Mouse (Mus musculus): ENCODE data around the gene Il18bp. TPM values are rescaled to one million over a fixed set of nuclear protein-coding genes. Genes with fewer than 3 reads are reported as not detected.
A peak's percentile ranks its signal among the peaks of the same experiment; 100 is the strongest.
"Not testable (repeated sequence)": the region's sequence is repeated elsewhere in the genome, so short reads cannot be mapped to it uniquely, and the experiment has no call there.

Gene Il18bp
- total and polyA plus RNA-seq, 2 experiments from 2014 or later, result 0.76 to 2.3 TPM

DNA sequence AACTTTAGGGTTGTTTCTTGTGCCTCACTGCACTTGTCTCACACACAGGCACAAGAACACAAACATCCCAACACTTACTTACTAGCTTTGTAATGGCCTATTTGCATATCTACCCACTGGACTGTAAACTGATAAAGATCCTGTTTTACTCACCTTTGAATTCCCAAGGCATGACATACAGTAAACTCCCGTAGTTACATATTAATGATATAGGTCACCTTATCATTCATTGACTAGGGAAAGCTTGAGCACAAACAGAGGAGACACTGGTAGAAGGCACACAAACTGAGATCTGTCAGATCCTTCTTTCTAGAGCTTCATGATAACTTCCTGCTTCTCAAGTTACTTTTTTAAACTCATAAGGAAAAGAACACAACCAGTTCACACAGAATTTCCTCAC lies 43.7 kb upstream of the Il18bp start:
- 51% methylated on average over 1 of the region's 1 CpGs for WGBS
- H3K9me3 ChIP-seq (replicated peaks; ENCODE audit: control insufficient read depth, low read length), result no peaks in the 10 kb centered on the region
- 0 out of 2 replicates have a peak, but pooled peaks cover 6% of the 10 kb centered on the region for H3K36me3 ChIP-seq (replicated peaks; ENCODE audit: control insufficient read depth, insufficient read depth, low read length)
- no peak overlapping the region for H3K27ac ChIP-seq (ENCODE audit: low read depth)
- no peak overlapping the region for H3K9ac ChIP-seq (replicated peaks; ENCODE audit: low read depth, low read length)
- no peak for DNase-seq (ENCODE audit: low spot score)
- H3K4me3 ChIP-seq (ENCODE audit: low read depth, low read length), result no peak overlapping the region
- no peak overlapping the region for H3K4me2 ChIP-seq (ENCODE audit: low read depth, low read length)
- ATAC-seq (ENCODE audit: insufficient read depth, low read depth), result no peak
- peaks cover 17% of the 10 kb centered on the region for H3K4me1 ChIP-seq (ENCODE audit: control insufficient read depth, insufficient read depth)
- TF ChIP-seq EP300 (IDR thresholded peaks at IDR 0.05; ENCODE audit: low read depth), result no peak
- TF ChIP-seq CTCF (IDR thresholded peaks at IDR 0.05; ENCODE audit: low read depth), result no peak
- no peaks in the 10 kb centered on the region for H3K27me3 ChIP-seq (ENCODE audit: control insufficient read depth, insufficient read depth, low read length)

DNA sequence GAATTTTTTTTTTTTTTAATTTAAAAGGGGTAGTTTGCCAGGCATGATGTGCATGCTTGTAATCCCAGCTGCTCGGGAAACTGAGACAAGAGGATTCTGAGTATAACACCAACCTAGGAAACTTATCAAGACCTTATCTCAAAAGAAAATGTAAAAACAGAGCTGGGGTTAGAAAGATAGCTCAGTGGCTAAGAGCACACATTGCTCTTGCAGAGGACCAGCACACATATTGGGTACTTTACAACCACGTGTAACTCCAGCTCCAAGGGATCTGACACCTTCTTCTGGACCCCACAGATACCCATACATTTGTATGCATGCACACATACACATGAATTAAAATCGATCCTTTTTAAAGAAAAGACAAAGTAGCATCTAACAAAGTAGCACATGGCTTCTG lies 42.9 kb upstream of the Il18bp start:
- Histone ChIP-seq H3K4me2 (ENCODE audit: low read depth, low read length) (no peak overlapping the region), H3K9me3 (replicated peaks; ENCODE audit: control insufficient read depth, low read length) (no peaks in the 10 kb centered on the region), H3K4me1 (ENCODE audit: control insufficient read depth, insufficient read depth) (peaks cover 15% of the 10 kb centered on the region), H3K27ac (ENCODE audit: low read depth) (no peak overlapping the region), H3K9ac (replicated peaks; ENCODE audit: low read depth, low read length) (no peak overlapping the region), H3K27me3 (ENCODE audit: control insufficient read depth, insufficient read depth, low read length) (no peaks in the 10 kb centered on the region), H3K4me3 (ENCODE audit: low read depth, low read length) (no peak overlapping the region), H3K36me3 (replicated peaks; ENCODE audit: control insufficient read depth, insufficient read depth, low read length) (0 out of 2 replicates have a peak, but pooled peaks cover 6% of the 10 kb centered on the region)
- TF ChIP-seq CTCF (IDR thresholded peaks at IDR 0.05; ENCODE audit: low read depth), result no peak
- TF ChIP-seq EP300 (IDR thresholded peaks at IDR 0.05; ENCODE audit: low read depth), result no peak
- 74% methylated on average over 3 of the region's 3 CpGs for WGBS
- ATAC-seq (ENCODE audit: insufficient read depth, low read depth) (no peak), DNase-seq (ENCODE audit: low spot score) (no peak)

DNA sequence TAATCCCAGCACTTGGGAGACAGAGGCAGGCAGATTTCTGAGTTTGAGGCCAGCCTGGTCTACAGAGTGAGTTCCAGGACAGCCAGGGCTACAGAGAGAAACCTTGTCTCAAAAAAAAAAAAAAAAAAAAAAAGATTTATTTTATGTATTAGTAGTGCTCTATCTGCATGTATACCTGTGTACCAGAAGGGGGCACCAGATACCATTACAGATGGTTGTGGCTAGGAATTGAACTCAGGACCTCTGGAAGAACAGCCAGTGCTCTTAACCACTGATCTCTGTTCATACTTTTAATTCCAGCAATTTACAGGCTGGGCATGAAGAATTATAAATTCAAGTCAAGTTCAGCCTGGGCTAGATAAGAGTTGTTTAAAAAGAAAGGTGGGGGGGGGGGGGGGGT lies 30.0 kb upstream of the Il18bp start:
- H3K4me2 ChIP-seq (ENCODE audit: low read depth, low read length); H3K27ac ChIP-seq (ENCODE audit: low read depth); H3K9ac ChIP-seq (replicated peaks; ENCODE audit: low read depth, low read length); ATAC-seq (ENCODE audit: insufficient read depth, low read depth); H3K4me1 ChIP-seq (ENCODE audit: control insufficient read depth, insufficient read depth); H3K4me3 ChIP-seq (ENCODE audit: low read depth, low read length); H3K36me3 ChIP-seq (replicated peaks; ENCODE audit: control insufficient read depth, insufficient read depth, low read length); H3K27me3 ChIP-seq (ENCODE audit: control insufficient read depth, insufficient read depth, low read length); H3K9me3 ChIP-seq (replicated peaks; ENCODE audit: control insufficient read depth, low read length); DNase-seq (ENCODE audit: low spot score): not testable (repeated sequence)
- peak; percentile 28 for TF ChIP-seq CTCF (IDR thresholded peaks at IDR 0.05; ENCODE audit: low read depth)

DNA sequence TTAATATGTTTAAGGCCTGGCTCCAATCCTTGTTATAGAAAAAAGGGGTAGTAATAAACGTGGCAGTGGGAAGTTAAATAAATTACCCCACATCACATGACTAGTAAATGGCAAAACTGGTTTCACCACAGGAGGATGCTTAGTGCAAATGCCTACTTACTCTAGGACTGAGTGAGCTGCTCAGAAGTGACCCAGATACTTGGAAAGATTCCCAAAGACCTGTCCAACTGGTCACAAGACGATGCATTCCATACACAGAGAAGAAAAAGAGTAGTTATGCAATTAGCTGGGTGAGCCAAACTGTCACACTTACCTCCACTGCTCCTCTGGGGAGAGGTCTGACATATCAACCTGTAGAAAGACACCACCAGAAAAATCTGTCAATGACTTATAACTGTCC lies 23.8 kb upstream of the Il18bp start:
- H3K4me3 ChIP-seq (ENCODE audit: low read depth, low read length), result no peak overlapping the region
- 66% methylated on average over 2 of the region's 2 CpGs for WGBS
- no peak overlapping the region for H3K27ac ChIP-seq (ENCODE audit: low read depth)
- no peaks in the 10 kb centered on the region for H3K27me3 ChIP-seq (ENCODE audit: control insufficient read depth, insufficient read depth, low read length)
- no peaks in the 10 kb centered on the region for H3K9me3 ChIP-seq (replicated peaks; ENCODE audit: control insufficient read depth, low read length)
- ATAC-seq (ENCODE audit: insufficient read depth, low read depth) (no peak), DNase-seq (ENCODE audit: low spot score) (no peak)
- no peak for TF ChIP-seq EP300 (IDR thresholded peaks at IDR 0.05; ENCODE audit: low read depth)
- TF ChIP-seq CTCF (IDR thresholded peaks at IDR 0.05; ENCODE audit: low read depth), result no peak
- peaks cover 39% of the 10 kb centered on the region for H3K36me3 ChIP-seq (replicated peaks; ENCODE audit: control insufficient read depth, insufficient read depth, low read length)
- no peaks in the 10 kb centered on the region for H3K4me1 ChIP-seq (ENCODE audit: control insufficient read depth, insufficient read depth)
- no peak overlapping the region for H3K4me2 ChIP-seq (ENCODE audit: low read depth, low read length)
- no peak overlapping the region for H3K9ac ChIP-seq (replicated peaks; ENCODE audit: low read depth, low read length)

DNA sequence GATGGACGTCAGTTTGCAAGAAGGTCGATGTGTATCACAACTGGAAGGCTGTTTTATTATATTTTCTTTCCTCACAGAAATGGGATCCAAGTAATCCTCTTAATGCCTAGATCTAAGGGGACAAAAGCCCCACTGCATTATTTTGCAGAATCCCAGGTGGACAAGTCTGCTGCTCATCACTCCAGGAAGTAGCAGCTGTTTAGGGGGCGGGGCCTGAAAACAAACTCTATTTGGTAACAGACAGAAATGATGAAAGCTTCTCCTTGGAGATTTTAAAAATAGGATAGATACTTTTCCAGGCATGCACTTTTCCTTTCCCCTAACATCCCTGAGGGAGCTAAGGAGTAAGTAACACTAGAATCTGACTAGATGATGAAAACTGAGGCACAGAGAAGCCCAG lies 18.8 kb upstream of the Il18bp start:
- no peak overlapping the region for H3K4me3 ChIP-seq (ENCODE audit: low read depth, low read length)
- no peaks in the 10 kb centered on the region for H3K9me3 ChIP-seq (replicated peaks; ENCODE audit: control insufficient read depth, low read length)
- H3K4me1 ChIP-seq (ENCODE audit: control insufficient read depth, insufficient read depth), result no peaks in the 10 kb centered on the region
- ATAC-seq (ENCODE audit: insufficient read depth, low read depth) (no peak), DNase-seq (ENCODE audit: low spot score) (no peak)
- peaks cover 77% of the 10 kb centered on the region for H3K36me3 ChIP-seq (replicated peaks; ENCODE audit: control insufficient read depth, insufficient read depth, low read length)
- no peak overlapping the region for H3K27ac ChIP-seq (ENCODE audit: low read depth)
- no peaks in the 10 kb centered on the region for H3K27me3 ChIP-seq (ENCODE audit: control insufficient read depth, insufficient read depth, low read length)
- no peak overlapping the region for H3K4me2 ChIP-seq (ENCODE audit: low read depth, low read length)
- WGBS, result 89% methylated on average over 3 of the region's 3 CpGs
- no peak overlapping the region for H3K9ac ChIP-seq (replicated peaks; ENCODE audit: low read depth, low read length)
- TF ChIP-seq EP300 (IDR thresholded peaks at IDR 0.05; ENCODE audit: low read depth), result no peak
- TF ChIP-seq CTCF (IDR thresholded peaks at IDR 0.05; ENCODE audit: low read depth), result no peak

DNA sequence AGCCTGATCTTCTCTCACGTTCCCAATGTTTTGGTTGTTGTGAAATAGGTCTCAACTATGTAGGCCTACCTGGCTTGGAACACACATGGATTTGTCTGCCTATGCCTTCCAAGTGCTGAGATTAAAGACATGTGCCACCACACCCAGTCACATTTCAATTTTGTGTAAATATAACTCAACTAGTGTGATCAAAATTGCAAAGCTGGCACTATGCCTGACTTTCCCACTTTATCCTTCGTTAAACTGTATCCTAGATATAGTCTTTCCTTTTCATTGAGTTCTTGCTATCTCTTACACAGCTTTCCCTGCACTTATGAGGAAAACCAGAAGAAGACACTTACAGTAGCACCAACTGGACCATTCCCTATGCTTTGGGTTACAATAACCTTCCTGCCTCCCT lies 17.0 kb upstream of the Il18bp start:
- ATAC-seq (ENCODE audit: insufficient read depth, low read depth) (no peak), DNase-seq (ENCODE audit: low spot score) (no peak)
- no peaks in the 10 kb centered on the region for H3K27me3 ChIP-seq (ENCODE audit: control insufficient read depth, insufficient read depth, low read length)
- no peak overlapping the region for H3K27ac ChIP-seq (ENCODE audit: low read depth)
- H3K9me3 ChIP-seq (replicated peaks; ENCODE audit: control insufficient read depth, low read length), result no peaks in the 10 kb centered on the region
- no peak overlapping the region for H3K9ac ChIP-seq (replicated peaks; ENCODE audit: low read depth, low read length)
- H3K36me3 ChIP-seq (replicated peaks; ENCODE audit: control insufficient read depth, insufficient read depth, low read length), result peaks cover 85% of the 10 kb centered on the region
- no peak overlapping the region for H3K4me2 ChIP-seq (ENCODE audit: low read depth, low read length)
- TF ChIP-seq EP300 (IDR thresholded peaks at IDR 0.05; ENCODE audit: low read depth) (no peak), CTCF (IDR thresholded peaks at IDR 0.05; ENCODE audit: low read depth) (no peak)
- H3K4me1 ChIP-seq (ENCODE audit: control insufficient read depth, insufficient read depth), result no peaks in the 10 kb centered on the region
- 62% methylated on average over 2 of the region's 2 CpGs for WGBS
- no peak overlapping the region for H3K4me3 ChIP-seq (ENCODE audit: low read depth, low read length)

Data from heart, postnatal 0 days (tissue).